Mouse (Mus musculus) heart, postnatal 25 days (tissue): Measurements from ENCODE around the gene Rps29. TPM values are rescaled to one million over a fixed set of nuclear protein-coding genes. Genes with fewer than 3 reads are reported as not detected.
"Not testable (repeated sequence)": the region's sequence is repeated elsewhere in the genome, so short reads cannot be mapped to it uniquely, and the experiment has no call there.

Source experiments
- DNase-seq: peaks from one replicate; pipeline ENCODE4 v3.0.0; 2022; ENCODE audit warnings: low spot score
- intact Hi-C: fragments of 180-260 bp; cut with DNase I; formaldehyde crosslinking; loops from one replicate; pipeline ENCODE4 v1.15.1; 2025
- total RNA-seq, 2 experiments: library from RNA; stranded (reverse); gene quantifications; 2 replicates each; pipeline ENCODE4 v1.2.3; 2021

Gene Rps29
- total RNA-seq, 2 experiments from 2014 or later = 1,352 to 1,376 TPM

- intact Hi-C loops = no loop called here
Observed at GRCm38 (mm10) chr12:69183583-69184308, 24.8 kb upstream of the Rps29 start, which contains the start of the genes Rpl36al and Mgat2. Gene Rpl36al (minus strand): TSS chr12:69184083. Gene Mgat2 (plus strand): TSS chr12:69184157.

GRCm38 (mm10) chr12:69181800-69182199, 22.8 kb upstream of the Rps29 start:
- no peak for DNase-seq
- intact Hi-C loops = no loop called here

More at GRCm38 (mm10) chr12:69183583-69184308, 24.8 kb upstream of the Rps29 start, which contains the start of the genes Rpl36al and Mgat2:
- peak; percentile 95 for DNase-seq

DNA sequence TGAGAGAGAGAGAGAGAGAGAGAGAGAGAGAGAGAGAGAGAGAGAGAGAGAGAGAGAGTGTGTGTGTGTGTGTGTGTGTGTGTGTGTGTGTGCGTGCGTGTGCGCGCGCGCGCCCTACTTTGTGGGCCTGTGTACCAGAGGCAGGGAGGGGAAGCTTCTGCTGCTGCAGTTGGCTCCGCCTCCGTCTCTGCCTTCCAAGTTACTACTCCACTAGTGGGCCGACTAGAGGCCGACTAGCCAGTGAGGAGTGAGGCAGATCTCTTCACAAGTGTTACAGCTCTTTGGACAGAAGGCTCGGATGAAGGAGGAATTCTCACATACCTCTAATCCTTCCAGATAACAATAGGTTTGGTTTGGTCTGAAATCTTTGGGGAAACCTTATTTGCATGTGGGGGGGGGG, 20.4 kb upstream of the Rps29 start:
- intact Hi-C loops = no loop called here
- no peak for DNase-seq

DNA sequence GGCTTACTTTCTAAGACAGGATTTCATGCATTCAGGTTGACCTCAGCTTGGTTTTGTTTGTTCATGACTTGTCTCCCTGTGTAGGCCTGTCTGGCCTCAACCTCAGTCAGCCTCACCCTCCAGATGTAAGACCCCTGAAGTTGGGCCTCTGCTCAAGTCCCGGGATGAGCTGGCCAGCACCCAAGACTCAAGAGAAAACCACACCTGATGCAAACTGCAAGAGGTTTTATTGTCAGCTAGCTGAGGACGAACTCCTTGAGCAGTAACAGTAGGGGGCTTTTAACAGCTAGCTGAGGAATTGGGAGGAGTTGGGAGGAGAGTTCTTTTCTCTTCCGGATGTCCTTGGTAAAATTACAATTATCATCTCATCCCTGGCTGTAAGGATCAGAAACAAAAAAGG, 18.5 kb upstream of the Rps29 start:
- intact Hi-C loops = no loop called here
- no peak for DNase-seq

DNA sequence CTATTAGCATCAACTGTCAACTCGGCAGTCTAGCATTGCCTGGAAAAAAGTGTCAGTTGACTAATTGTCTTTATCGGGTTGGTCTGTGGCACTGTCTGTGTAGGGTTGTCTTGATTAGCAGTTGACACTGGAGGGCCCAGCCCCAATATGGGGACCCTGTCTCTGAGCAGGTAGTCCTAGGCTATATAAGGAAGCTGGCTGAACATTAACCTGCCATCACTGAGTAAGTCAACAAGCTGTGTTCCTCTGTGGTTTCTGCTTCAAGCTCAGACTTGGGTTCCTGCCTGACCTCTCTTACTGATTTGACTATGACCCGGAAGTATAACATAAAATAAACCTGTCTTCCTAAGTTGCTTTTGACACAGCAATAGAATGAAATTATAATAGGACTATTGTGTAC, 17.0 kb upstream of the Rps29 start:
- intact Hi-C loops = no loop called here
- DNase-seq = no peak

- no peak for DNase-seq
- intact Hi-C loops = no loop called here
Observed at GRCm38 (mm10) chr12:69171307-69171706, 12.3 kb upstream of the Rps29 start.

DNA sequence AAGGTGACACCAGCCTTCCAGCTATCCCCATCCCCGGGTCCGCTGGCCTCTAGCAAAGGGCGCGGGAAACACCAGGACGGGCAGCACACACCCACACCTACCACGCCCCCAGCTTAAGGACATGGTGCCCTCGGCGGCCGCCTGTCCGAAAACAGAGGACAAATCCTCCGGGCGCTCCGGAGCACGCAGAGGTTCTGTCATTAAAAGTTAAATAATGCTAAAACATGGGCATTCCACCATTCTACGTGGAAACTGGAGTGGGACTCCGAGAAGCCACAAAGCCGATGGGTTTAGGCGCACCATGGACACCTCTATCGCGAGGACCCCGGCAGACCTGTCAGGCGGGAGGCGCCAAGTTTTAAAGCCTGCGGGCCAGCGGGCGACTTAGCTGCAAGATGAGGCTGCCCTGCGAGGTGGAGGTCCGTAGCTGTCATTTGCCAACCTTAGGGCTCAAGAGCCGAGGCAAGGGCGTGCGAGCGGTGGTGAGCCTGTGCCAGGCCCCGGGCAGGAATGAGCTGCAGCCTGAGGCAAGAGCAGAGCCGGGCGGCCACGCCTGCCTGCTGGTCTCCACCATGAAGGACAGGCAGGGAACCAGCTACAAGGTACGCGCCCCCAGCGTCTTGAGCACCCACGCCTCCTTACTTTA, 9.6 kb upstream of the Rps29 start, which contains the start of gene Lrr1:
Gene Lrr1 (plus strand): TSS at position 354 of the 646 bp plus-strand sequence.
- intact Hi-C loops = no loop called here
- DNase-seq = peak; percentile 69

- intact Hi-C loops = no loop called here
- no peak for DNase-seq
Observed at GRCm38 (mm10) chr12:69167656-69168460, 8.9 kb upstream of the Rps29 start.

GRCm38 (mm10) chr12:69166861-69167581, 8.0 kb upstream of the Rps29 start:
- DNase-seq, intact Hi-C loops: not testable (repeated sequence)

DNA sequence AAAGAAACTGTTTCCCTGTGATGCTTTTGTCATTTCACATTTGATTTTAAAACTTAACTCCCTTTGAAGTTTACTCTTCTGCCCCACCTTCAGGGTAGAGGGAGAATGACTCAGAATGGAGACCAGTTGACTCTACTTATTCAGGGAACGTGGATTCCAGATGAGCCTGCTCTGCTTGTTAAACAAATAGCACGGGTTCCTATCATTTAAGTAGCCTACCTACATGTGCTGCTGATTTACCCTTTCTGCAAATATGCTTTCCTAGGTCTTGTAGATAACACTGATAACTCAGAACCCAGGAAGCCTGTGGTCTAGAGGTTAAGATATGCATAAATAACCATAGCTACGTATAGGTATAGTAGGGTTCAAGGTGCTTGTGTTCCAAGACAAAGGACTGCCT, 5.9 kb upstream of the Rps29 start:
- no peak for DNase-seq
- intact Hi-C loops = no loop called here

GRCm38 (mm10) chr12:69163586-69163985, 4.6 kb upstream of the Rps29 start:
- intact Hi-C loops, DNase-seq: not testable (repeated sequence)

- intact Hi-C loops = not testable (repeated sequence)
Observed at GRCm38 (mm10) chr12:69160677-69161076, 1.7 kb upstream of the Rps29 start.

GRCm38 (mm10) chr12:69159578-69159940, 573 bp upstream of the Rps29 start:
- intact Hi-C loops = no loop called here
- no peak for DNase-seq

More at GRCm38 (mm10) chr12:69160677-69161076, 1.7 kb upstream of the Rps29 start:
- not testable (repeated sequence) for DNase-seq

DNA sequence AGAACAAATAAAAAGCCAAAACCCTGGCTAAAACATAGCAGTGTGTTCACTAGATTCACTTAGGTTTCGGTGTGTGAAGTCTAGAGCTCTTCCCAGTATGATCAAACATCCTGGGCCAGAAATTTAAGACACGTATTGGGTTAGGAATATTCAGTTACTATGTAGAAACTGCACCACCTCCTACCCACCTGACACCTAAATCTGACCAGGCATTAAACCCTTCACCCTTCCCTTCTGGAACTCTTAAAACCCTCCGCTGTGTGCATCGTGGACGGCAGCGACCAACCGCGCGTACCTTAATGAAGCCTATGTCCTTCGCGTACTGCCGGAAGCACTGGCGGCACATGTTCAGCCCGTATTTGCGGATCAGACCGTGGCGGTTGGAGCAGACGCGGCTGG, 621 bp downstream of the Rps29 start:
- no peak for DNase-seq
- intact Hi-C loops = no loop called here

DNA sequence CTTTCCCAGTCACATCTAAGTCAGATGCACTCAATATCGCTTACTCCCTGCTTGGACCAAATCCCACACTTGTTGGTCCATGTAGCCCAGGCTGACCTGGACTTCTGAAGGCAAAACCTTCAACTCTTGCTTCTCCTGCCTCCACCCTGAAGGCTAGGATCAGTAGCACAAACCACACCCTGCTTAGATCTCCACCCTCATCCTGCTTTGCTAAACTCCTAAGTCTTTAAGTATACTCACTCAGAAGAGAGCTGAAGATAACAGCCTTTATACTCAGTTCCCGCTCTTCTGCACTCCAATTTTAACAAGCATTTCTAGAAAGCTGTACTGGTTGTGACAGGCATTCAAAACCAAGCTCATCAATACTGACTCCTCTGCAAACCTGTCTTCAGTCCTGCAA, 1.9 kb downstream of the Rps29 start:
- DNase-seq = no peak
- intact Hi-C loops = no loop called here

- intact Hi-C loops = no loop called here
- DNase-seq = no peak
Observed at GRCm38 (mm10) chr12:69156436-69156835, 2.5 kb downstream of the Rps29 start.

GRCm38 (mm10) chr12:69155923-69156322, 3.1 kb downstream of the Rps29 start:
- no peak for DNase-seq
- intact Hi-C loops = no loop called here

DNA sequence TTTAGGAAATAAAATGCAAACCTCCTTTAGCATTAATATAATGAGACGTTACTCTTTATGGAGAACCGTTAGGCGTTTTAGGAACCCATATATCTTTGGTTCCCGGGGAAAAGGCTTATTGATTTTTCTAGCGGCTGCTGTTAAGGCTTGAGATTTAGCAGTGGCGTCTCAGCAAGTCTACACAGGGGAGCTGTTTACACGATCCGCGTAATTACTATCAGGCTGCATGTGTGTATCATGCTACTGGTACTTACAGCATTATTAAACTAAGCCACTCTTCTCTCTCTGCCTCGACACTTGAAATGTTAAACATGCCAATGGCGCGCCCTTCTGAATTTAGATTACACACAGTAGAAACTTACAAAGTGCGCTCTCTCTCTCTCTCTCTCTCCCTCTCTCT, 8.9 kb downstream of the Rps29 start:
- no peak for DNase-seq
- intact Hi-C loops = no loop called here

DNA sequence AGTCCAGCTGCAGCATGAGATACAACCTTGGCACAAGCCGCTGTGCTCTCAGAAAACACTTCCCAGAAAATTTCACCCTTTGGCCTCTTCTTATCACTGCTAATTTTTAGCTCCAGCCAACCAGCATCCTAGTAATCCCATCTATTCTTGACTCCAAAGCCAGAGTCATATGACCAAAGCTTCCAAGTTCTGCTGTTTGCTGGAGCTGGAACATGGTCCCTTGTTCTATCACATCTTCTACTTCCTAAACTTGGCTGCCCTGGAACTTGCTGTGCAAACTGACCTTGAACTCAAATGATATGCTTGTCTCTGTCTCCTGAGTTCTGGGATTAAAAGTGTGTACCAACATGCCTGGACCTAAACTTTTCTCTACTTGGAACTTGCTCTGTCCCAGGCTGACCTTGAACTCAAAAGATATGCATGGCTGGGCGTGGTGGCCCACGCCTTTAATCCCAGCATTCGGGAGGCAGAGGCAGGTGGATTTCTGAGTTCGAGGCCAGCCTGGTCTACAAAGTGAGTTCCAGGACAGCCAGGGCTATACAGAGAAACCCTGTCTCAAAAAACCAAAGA, 11.7 kb downstream of the Rps29 start:
- intact Hi-C loops = no loop called here
- DNase-seq = no peak

GRCm38 (mm10) chr12:69143460-69143859, 15.5 kb downstream of the Rps29 start:
- intact Hi-C loops = no loop called here
- no peak for DNase-seq
